Mouse (Mus musculus) heart, embryonic 15.5 days (tissue): ENCODE data around the gene Prr29. TPM values are rescaled to one million over a fixed set of nuclear protein-coding genes. Genes with fewer than 3 reads are reported as not detected.
A peak's percentile ranks its signal among the peaks of the same experiment; 100 is the strongest.

Experiments used
- ATAC-seq: fragments of 200-750 bp; cut with Nextera tagmentation; replicated peaks from 2 replicates; pipeline ENCODE4 v1.8.0; 2017; ENCODE audit warnings: low read depth, moderate TSS enrichment; ENCODE audit not compliant: insufficient number of reproducible peaks, insufficient read depth, low FRiP score
- H3K27ac ChIP-seq: fragments of 300-500 bp; sonication (generic); 2 replicates; pipeline ENCODE4 v1.5.1; 2015; ENCODE audit warnings: mild to moderate bottlenecking, inconsistent platforms
- H3K27me3 ChIP-seq: fragments of 300-500 bp; sonication (generic); 2 replicates; pipeline ENCODE4 v1.6.1; 2015; ENCODE audit warnings: inconsistent platforms
- H3K36me3 ChIP-seq: fragments of 300-500 bp; sonication (generic); 2 replicates; pipeline ENCODE4 v1.6.1; 2015; ENCODE audit warnings: mild to moderate bottlenecking, inconsistent platforms
- H3K4me1 ChIP-seq: fragments of 300-500 bp; sonication (generic); replicated peaks from 2 replicates; pipeline ENCODE4 v1.6.1; 2015; ENCODE audit warnings: inconsistent platforms
- H3K4me2 ChIP-seq: fragments of 300-500 bp; sonication (generic); 2 replicates; pipeline ENCODE4 v1.6.1; 2015; ENCODE audit warnings: inconsistent platforms, mild to moderate bottlenecking, moderate library complexity
- H3K4me3 ChIP-seq: fragments of 300-500 bp; sonication (generic); 2 replicates; pipeline ENCODE4 v1.5.1; 2015; ENCODE audit warnings: mild to moderate bottlenecking, inconsistent platforms
- H3K9ac ChIP-seq: fragments of 300-500 bp; sonication (generic); 2 replicates; pipeline ENCODE4 v1.6.1; 2015; ENCODE audit warnings: mild to moderate bottlenecking, inconsistent platforms
- H3K9me3 ChIP-seq: fragments of 300-500 bp; sonication (generic); replicated peaks from 2 replicates; pipeline ENCODE4 v1.6.1; 2016; ENCODE audit warnings: inconsistent platforms
- WGBS: fragments of 180-500 bp; shearing (Covaris S2); methylation state at CpG from one replicate; pipeline ENCODE4 v1.1.7; 2015; ENCODE audit warnings: mixed read lengths; 5-methylcytosine and 5-hydroxymethylcytosine counted together
- polyA plus RNA-seq: library from polyadenylated mRNA; unstranded; fragments of >200 nt; fragmentation: Nextera tagmentation; extraction: Ambion mirVana; gene quantifications from 2 replicates; pipeline ENCODE4 v1.2.1, GENCODE M21; 2015

Gene Prr29
- polyA plus RNA-seq, 1 experiment from 2014 or later: 0.44 TPM

DNA sequence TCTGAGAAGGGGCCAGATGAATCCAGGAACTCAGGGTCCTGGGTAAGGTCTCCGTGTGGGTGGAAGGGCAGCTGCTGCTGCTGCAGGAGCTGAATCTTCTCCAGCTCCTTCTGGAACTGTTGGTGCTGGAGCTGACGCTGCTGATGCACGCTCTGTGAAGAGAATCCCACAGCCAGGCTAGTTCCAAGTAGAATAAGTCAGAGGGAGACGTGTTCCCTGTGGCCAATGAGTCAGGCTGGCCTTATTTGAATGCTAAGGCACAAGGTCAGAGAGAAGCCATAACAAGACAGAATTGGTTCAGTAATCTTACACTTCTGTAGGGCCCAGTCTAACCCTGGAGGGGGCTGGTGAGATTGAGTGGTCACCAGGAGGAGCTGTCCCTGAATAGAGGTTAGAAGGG lies 44.7 kb downstream of the Prr29 start:
- Histone ChIP-seq H3K4me3 (no peak overlapping the region), H3K9ac (no peak overlapping the region), H3K27ac (no peak overlapping the region), H3K36me3 (peaks cover 32% of the 10 kb centered on the region), H3K9me3 (no peaks in the 10 kb centered on the region), H3K4me2 (no peak overlapping the region), H3K4me1 (no peaks in the 10 kb centered on the region), H3K27me3 (no peaks in the 10 kb centered on the region)
- 64% methylated on average over 4 of the region's 4 CpGs for WGBS
- no peak for ATAC-seq

DNA sequence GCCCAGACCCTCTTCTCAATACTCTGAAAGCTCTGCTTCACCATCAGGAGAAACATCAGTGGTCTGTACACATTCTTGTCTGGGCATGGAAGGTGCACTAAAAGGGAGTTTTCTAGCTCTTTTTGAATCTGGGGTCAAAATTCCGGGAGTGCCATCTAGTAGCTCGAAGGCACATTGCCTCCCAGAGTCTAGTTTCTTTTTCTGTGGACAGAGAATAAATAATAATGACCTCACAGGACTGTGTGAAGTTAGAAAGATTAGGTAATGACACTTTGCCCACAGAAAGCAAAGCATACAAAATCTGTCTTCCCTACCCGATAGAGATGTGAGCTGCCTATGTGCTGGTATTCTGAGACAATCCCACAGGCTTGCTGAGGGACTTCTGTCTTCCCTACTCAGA lies 45.2 kb downstream of the Prr29 start:
- H3K4me1 ChIP-seq: no peaks in the 10 kb centered on the region
- no peak overlapping the region for H3K4me2 ChIP-seq
- no peaks in the 10 kb centered on the region for H3K27me3 ChIP-seq
- 80% methylated on average over 3 of the region's 3 CpGs for WGBS
- H3K9me3 ChIP-seq: no peaks in the 10 kb centered on the region
- H3K9ac ChIP-seq: no peak overlapping the region
- peaks cover 27% of the 10 kb centered on the region for H3K36me3 ChIP-seq
- H3K4me3 ChIP-seq: no peak overlapping the region
- no peak for ATAC-seq
- H3K27ac ChIP-seq: no peak overlapping the region

DNA sequence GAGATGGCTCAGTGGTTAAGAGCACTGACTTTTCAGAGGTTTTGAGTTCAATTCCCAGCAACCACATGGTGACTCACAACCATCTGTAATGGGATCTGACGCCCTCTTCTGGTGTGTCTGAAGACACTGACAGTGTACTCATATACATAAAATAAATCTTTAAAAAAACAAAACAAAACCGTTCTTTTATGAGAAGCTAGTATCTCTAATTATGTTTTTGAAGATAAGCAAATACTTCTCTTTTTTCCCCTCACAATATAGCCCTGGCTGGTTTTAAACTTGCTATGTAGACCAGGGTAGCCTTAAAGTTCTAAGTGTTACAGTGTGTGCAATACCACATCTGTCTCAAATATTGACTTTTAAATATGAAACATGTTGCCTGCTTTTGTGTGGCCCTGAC lies 45.9 kb downstream of the Prr29 start:
- Histone ChIP-seq H3K27me3 (no peaks in the 10 kb centered on the region), H3K27ac (no peak overlapping the region), H3K9ac (no peak overlapping the region), H3K4me2 (no peak overlapping the region), H3K36me3 (peaks cover 23% of the 10 kb centered on the region), H3K4me3 (no peak overlapping the region), H3K9me3 (no peaks in the 10 kb centered on the region), H3K4me1 (no peaks in the 10 kb centered on the region)
- WGBS: 87% methylated on average over 2 of the region's 2 CpGs
- ATAC-seq: no peak

DNA sequence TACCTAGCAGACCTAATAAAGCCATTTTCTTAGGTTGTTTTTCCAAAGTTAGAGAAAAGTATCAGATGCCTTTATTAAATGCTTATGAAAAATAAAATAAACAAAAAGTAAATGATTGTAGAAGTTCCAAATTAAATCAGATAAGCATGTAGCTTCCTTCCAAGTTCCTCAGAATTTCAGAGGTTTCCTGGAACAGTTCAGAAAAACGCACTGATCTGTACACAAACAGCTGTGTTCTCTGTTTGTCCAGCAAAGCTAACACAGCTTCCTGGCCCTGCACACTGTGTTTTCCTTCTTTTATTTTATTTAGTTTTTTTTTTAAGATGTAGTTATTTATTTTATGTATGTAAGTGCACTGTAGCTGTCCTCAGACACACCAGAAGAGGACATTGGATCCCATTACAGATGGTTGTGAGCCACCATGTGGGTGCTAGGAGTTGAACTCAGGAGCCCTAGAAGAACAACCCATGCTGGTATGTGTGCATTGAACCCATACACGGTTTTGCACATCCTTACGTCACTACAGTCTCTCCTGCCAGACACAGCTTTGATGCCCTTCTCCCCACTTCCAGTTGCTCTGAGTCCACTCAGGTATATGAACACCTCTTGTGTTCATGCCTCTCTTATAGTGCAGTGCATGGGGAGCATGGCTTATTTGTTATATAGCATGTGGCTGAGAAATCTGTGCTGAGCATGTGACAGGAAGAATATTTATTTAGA lies 47.5 kb downstream of the Prr29 start:
- Histone ChIP-seq H3K27me3 (no peaks in the 10 kb centered on the region), H3K27ac (no peak overlapping the region), H3K9ac (no peak overlapping the region), H3K4me2 (no peak overlapping the region), H3K9me3 (no peaks in the 10 kb centered on the region), H3K4me3 (no peak overlapping the region), H3K36me3 (peaks cover 13% of the 10 kb centered on the region), H3K4me1 (no peaks in the 10 kb centered on the region)
- no peak for ATAC-seq
- 79% methylated on average over 3 of the region's 3 CpGs for WGBS

DNA sequence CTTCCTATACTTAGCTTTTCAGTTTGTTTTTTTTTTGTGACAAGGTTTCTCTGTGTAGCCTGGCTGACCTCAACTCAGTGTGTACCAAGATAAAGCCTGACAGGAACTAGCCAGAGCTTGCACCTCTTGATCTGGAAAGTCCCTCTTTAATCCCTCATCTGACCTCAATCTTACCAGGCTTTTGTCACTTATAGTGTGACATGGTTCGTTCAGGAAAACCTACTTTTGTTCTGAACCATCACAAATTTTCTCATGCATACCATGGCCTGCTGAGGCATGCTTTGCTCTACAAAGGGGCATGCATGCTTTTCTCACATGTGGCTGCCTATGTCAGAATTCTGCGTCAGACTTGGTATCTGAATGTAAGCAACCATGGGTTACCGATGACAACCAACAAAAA lies 51.1 kb downstream of the Prr29 start:
- no peak for ATAC-seq
- H3K9ac ChIP-seq: no peak overlapping the region
- H3K9me3 ChIP-seq: no peaks in the 10 kb centered on the region
- H3K4me3 ChIP-seq: no peak overlapping the region
- H3K4me1 ChIP-seq: no peaks in the 10 kb centered on the region
- no peaks in the 10 kb centered on the region for H3K27me3 ChIP-seq
- peaks cover 6% of the 10 kb centered on the region; the same call in 1 of the 2 replicates for H3K36me3 ChIP-seq
- 0 out of 2 replicates have a peak overlapping the region, but pooled peaks have one; percentile 3 for H3K27ac ChIP-seq
- H3K4me2 ChIP-seq: no peak overlapping the region
- 57% methylated on average over 3 of the region's 3 CpGs for WGBS

DNA sequence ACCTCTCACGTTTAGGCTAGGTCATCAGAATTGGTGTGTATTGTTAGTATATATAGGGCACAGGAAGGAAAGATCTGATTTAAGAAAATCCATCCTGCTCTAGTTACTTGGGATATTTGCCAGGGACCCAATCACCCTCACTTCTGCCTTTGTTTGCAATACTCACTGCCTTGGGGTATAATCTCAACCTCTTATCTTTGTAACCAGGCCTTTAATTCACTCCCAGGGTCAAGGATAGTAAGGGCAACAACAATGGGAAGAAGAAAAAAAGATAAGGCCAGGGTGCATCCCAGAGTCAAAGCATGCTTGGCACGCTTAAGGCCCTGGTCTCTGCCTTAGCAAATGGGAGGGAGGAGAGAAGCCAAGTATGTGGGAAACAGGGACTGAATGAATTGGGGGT lies 52.6 kb downstream of the Prr29 start:
- Histone ChIP-seq H3K9ac (no peak overlapping the region), H3K4me3 (no peak overlapping the region)
- no peak for ATAC-seq

DNA sequence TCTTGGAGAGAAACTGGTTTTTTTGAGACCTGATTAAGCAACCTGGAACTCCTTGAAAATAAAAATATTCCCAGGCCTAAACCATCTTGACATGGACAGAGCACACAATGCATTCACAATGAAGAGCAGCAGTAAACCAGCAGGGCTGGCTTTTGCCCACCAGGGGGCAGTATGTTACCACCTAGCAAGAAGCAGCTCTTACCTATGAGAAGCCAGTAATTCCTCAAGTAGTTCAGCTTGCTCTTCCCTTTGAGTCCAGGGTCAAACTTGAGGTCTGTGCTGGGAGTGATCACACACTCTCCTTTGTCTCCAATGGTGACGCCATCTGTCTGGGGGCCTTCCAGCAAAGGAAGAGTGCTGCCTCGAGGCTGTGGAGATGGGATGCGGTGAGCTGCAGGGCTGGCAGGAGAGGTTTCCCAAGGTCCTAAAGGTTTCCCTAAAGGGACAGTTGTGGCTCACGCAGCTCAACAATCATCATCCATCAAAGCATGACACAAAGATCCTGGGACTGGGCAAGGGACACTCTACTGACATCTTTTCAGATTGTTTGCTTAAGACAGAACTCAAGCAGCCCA lies 53.4 kb downstream of the Prr29 start:
- WGBS: 34% methylated on average over 4 of the region's 4 CpGs
- no peak overlapping the region for H3K9ac ChIP-seq
- H3K9me3 ChIP-seq: no peaks in the 10 kb centered on the region
- no peak overlapping the region for H3K4me3 ChIP-seq
- H3K36me3 ChIP-seq: no peaks in the 10 kb centered on the region
- H3K4me1 ChIP-seq: no peaks in the 10 kb centered on the region; the same call in 1 of the 2 replicates
- H3K27me3 ChIP-seq: no peaks in the 10 kb centered on the region
- ATAC-seq: no peak
- H3K27ac ChIP-seq: no peak overlapping the region
- no peak overlapping the region for H3K4me2 ChIP-seq

More for the DNA sequence above, 52.6 kb downstream of the Prr29 start:
- no peaks in the 10 kb centered on the region for H3K27me3 ChIP-seq
- no peaks in the 10 kb centered on the region for H3K4me1 ChIP-seq
- no peaks in the 10 kb centered on the region for H3K9me3 ChIP-seq
- 76% methylated on average over 2 of the region's 2 CpGs for WGBS
- H3K27ac ChIP-seq: no peak overlapping the region
- 0 out of 2 replicates have a peak, but pooled peaks cover 4% of the 10 kb centered on the region for H3K36me3 ChIP-seq
- no peak overlapping the region for H3K4me2 ChIP-seq

DNA sequence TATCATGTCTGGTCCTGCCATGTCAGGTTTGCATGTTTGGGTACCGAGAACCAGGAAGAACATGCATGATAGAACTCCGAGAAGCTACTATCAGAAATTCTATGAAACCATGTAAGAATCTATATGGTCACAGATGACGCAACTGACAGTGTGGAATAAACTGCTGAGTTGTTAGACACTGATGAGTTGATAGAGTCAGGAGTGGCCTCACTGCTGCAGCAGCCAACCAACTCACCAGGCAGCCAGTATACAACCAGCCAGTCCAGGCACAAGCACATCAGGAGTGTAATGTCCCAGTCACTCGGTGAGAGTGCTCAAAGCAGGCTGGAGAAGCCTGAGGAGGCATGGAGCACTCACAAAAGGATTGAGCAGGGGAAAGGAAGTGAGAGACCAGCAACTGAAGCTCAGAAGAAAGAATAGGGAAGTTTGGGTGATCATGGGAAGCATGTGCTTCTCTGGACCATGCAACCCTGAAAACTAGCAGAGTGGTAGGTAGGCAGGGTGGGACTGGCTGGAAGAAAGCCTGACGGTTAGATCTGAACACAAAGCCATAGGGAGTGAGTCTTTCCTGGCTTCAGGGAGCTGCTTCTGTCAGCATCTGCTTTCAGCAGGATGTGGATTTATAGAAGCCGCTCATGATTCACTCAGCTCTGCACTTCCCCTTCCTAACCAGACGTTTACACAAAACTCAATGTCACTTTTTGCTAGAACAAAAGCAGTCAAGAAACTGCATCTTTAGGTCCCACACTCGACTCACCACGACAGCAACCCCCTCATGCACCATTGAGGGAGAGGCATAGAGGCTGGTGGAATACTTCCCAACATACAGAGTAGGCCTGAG lies 54.2 kb downstream of the Prr29 start:
- Histone ChIP-seq H3K4me3 (no peak overlapping the region), H3K36me3 (no peaks in the 10 kb centered on the region), H3K4me1 (no peaks in the 10 kb centered on the region; the same call in 1 of the 2 replicates), H3K27me3 (no peaks in the 10 kb centered on the region), H3K9ac (no peak overlapping the region), H3K4me2 (no peak overlapping the region), H3K9me3 (no peaks in the 10 kb centered on the region), H3K27ac (peak overlapping the region; percentile 46; the same call in 1 of the 2 replicates)
- no peak for ATAC-seq
- 67% methylated on average over 9 of the region's 9 CpGs for WGBS

DNA sequence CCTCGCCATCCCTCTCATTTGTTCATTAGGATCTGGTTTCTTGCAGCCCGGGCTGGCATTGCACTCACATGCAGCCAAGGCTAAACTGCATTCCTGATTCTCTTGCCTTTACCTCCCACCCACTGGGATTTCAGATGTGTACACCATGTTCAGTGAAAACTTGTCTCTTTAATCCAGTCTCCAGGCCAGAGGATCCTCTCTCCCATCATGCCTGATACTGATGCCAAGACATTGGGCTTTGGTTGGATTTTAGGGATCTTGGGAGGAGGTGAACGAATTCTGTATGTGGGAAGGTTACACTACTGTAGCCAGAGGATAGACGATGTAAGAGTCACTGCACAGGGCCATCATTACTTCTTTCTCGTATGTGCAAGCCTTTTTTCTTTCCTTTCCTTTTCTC lies 59.9 kb downstream of the Prr29 start:
- H3K27ac ChIP-seq: no peak overlapping the region
- H3K27me3 ChIP-seq: no peaks in the 10 kb centered on the region
- peaks cover 3% of the 10 kb centered on the region; the same call in 1 of the 2 replicates for H3K4me1 ChIP-seq
- no peak overlapping the region for H3K9ac ChIP-seq
- H3K9me3 ChIP-seq: no peaks in the 10 kb centered on the region
- ATAC-seq: no peak
- no peak overlapping the region for H3K4me2 ChIP-seq
- H3K4me3 ChIP-seq: no peak overlapping the region
- peaks cover 8% of the 10 kb centered on the region; the same call in 1 of the 2 replicates for H3K36me3 ChIP-seq
- 91% methylated on average over 5 of the region's 5 CpGs for WGBS

DNA sequence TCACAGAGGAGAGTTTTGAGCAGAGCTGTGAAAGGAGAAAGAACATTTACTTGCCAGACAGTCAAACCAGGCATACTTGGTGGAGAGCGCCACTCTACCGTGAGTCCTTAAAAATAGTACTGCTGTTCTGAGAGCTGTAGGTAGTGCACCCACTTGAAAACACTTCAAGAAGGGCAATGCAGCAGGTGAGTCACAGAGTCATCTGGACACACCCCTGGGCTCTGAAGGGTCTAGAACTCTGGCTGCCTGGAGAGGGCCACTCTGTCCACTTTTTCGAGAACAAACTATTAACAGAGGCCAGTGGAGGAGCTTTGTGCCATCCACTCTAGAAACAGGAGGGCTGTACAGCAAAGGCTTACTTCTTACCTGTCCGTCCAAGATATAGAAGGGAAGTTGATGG lies 61.2 kb downstream of the Prr29 start:
- Histone ChIP-seq H3K4me2 (no peak overlapping the region), H3K4me3 (no peak overlapping the region), H3K9me3 (no peaks in the 10 kb centered on the region), H3K36me3 (peaks cover 8% of the 10 kb centered on the region; the same call in 1 of the 2 replicates), H3K27ac (no peak overlapping the region), H3K27me3 (no peaks in the 10 kb centered on the region), H3K9ac (no peak overlapping the region), H3K4me1 (peaks cover 3% of the 10 kb centered on the region; the same call in 1 of the 2 replicates)
- ATAC-seq: no peak
- WGBS: 70% methylated on average over 4 of the region's 4 CpGs
